ENCODE assay signal across 12 mouse cellular contexts in genomic region chr19:8980771-8981170, GRCm38 (mm10). TPM values are rescaled to one million over a fixed set of nuclear protein-coding genes. Genes with fewer than 3 reads are reported as not detected.
DNase-seq lines count a peak whose midpoint lies in the region; ATAC-seq and TF ChIP-seq lines count a peak whose summit lies in the region.
"Had no signal": no experiment of that assay in that cellular context is flagged by ENCODE, and none has a peak within 500 bp of the region (broad histone marks: within the 10 kb centered on the region; RNA-seq: fewer than 3 reads in every experiment).

No protein-coding gene starts in this region.

- no peak overlapping the region for H3K9ac ChIP-seq in midbrain, embryonic 13.5 days (replicated peaks)
- H3K9ac ChIP-seq in midbrain, postnatal 0 days (replicated peaks; ENCODE audit: low read length, poor library complexity, severe bottlenecking), result no peak overlapping the region

- H3K27me3 ChIP-seq in midbrain, embryonic 13.5 days, result no peaks in the 10 kb centered on the region
- H3K27me3 ChIP-seq in midbrain, postnatal 0 days (ENCODE audit: insufficient read depth, low read length), result no peaks in the 10 kb centered on the region
- H3K27me3 ChIP-seq in splenic B cell, adult 2 months (ENCODE audit: control insufficient read depth, insufficient read depth, low read length, poor library complexity, severe bottlenecking), result no peaks in the 10 kb centered on the region

- 0 out of 2 replicates have a peak overlapping the region, but pooled peaks have one; percentile 19 for H3K27ac ChIP-seq in midbrain, embryonic 13.5 days
- no peak overlapping the region for H3K27ac ChIP-seq in midbrain, postnatal 0 days (ENCODE audit: low read depth, low read length)

- peaks cover 45% of the 10 kb centered on the region for H3K4me1 ChIP-seq in midbrain, embryonic 13.5 days (replicated peaks)
- H3K4me1 ChIP-seq in midbrain, postnatal 0 days (ENCODE audit: insufficient read depth, low read length), result peaks cover 10% of the 10 kb centered on the region

- peaks cover 57% of the 10 kb centered on the region for H3K36me3 ChIP-seq in midbrain, embryonic 13.5 days
- peaks cover 29% of the 10 kb centered on the region for H3K36me3 ChIP-seq in midbrain, postnatal 0 days (ENCODE audit: insufficient read depth, low read length)
- H3K36me3 ChIP-seq in splenic B cell, adult 2 months (ENCODE audit: control insufficient read depth, insufficient read depth, low read length, poor library complexity, severe bottlenecking), result peaks cover 9% of the 10 kb centered on the region; the same call in 1 of the 2 replicates

- H3K4me3 ChIP-seq in midbrain, embryonic 13.5 days (replicated peaks), result no peak overlapping the region
- H3K4me3 ChIP-seq in midbrain, postnatal 0 days (ENCODE audit: low read depth, low read length), result no peak overlapping the region

- DNase-seq in adrenal gland, adult 2 months, result peak; percentile 44
- DNase-seq in adrenal gland, adult 8-10 months, result no peak
- DNase-seq in midbrain, postnatal 0 days (ENCODE audit: low spot score), result no peak
- peak; percentile 73 for DNase-seq in splenic B cell, adult 2 months (ENCODE audit: low read depth, low spot score)
- DNase-seq in kidney, postnatal 4 days, result no peak
- DNase-seq in ovary, adult 18-20 months (ENCODE audit: low spot score), result no peak
- DNase-seq: cerebellum, adult 18-20 months; kidney, adult 18-20 months; thymus, postnatal 36 days had no signal

- H3K9me3 ChIP-seq in midbrain, embryonic 13.5 days, result no peaks in the 10 kb centered on the region
- H3K9me3 ChIP-seq in midbrain, postnatal 0 days (ENCODE audit: low read length), result no peaks in the 10 kb centered on the region

- TF ChIP-seq CTCF in midbrain, postnatal 0 days (IDR thresholded peaks at IDR 0.05), result no peak

- ATAC-seq in midbrain, embryonic 13.5 days, result no peak
- ATAC-seq in midbrain, postnatal 0 days (ENCODE audit: low FRiP score), result no peak
- peak; percentile 46 to 66 for ATAC-seq in hematopoietic stem cell, adult 5-6 weeks (replicated peaks in 1 of 2; ENCODE audit: insufficient read depth in 1 of 2, low FRiP score in 2 of 2, low TSS enrichment in 1 of 2, low read depth in 1 of 2, poor library complexity in 2 of 2, severe bottlenecking in 2 of 2)
- ATAC-seq: forebrain, embryonic 16.5 days had no signal

- 72% methylated on average over 5 of the region's 5 CpGs for WGBS in midbrain, embryonic 13.5 days
- 51% methylated on average over 5 of the region's 5 CpGs for whole genome bisulfite sequencing in midbrain, postnatal 0 days

- H3K4me2 ChIP-seq in midbrain, embryonic 13.5 days (replicated peaks), result no peak overlapping the region
- H3K4me2 ChIP-seq in midbrain, postnatal 0 days (ENCODE audit: low read depth, low read length, poor library complexity, severe bottlenecking), result no peak overlapping the region

RNA-seq across cellular contexts. Expression of gene Ahnak, which starts 8.3 kb away (rescaled TPM):
- total RNA-seq in adrenal gland, adult 2 months (2021), result 100 to 1,000 TPM in 1 of 2 experiments, 10 to 100 TPM in 1; 91.1 to 152 TPM
- 5.4 and 7.4 TPM in 2 replicates for polyA plus RNA-seq in adrenal gland, adult 2 months (2012; rRNA removed)
- total RNA-seq in adrenal gland, adult 8-10 months (2022), result 100 to 1,000 TPM; 122 to 227 (median 158) TPM
- polyA plus RNA-seq in midbrain, embryonic 13.5 days (2015; fragmentation: Nextera tagmentation; extraction: Ambion mirVana), result 3.7 and 4.9 TPM in 2 replicates
- total RNA-seq in midbrain, postnatal 0 days (2014; rRNA removed), result 13.0 and 19.2 TPM in 2 replicates
- polyA plus RNA-seq in midbrain, postnatal 0 days (2015; fragmentation: Nextera tagmentation; extraction: Ambion mirVana), result 4.4 and 5.7 TPM in 2 replicates
- total RNA-seq in hematopoietic stem cell, adult 5-6 weeks (2017), result 28.0 and 41.8 TPM in 2 replicates

RNA-seq across cellular contexts. Expression of gene Eef1g, which starts 13.9 kb away (rescaled TPM):
- 100 to 1,000 TPM; 331 to 355 TPM for total RNA-seq in adrenal gland, adult 2 months (2021)
- 63.8 and 90.8 TPM in 2 replicates for polyA plus RNA-seq in adrenal gland, adult 2 months (2012; rRNA removed)
- total RNA-seq in adrenal gland, adult 8-10 months (2022), result 100 to 1,000 TPM; 306 to 355 (median 328) TPM
- 334 and 335 TPM in 2 replicates for polyA plus RNA-seq in midbrain, embryonic 13.5 days (2015; fragmentation: Nextera tagmentation; extraction: Ambion mirVana)
- total RNA-seq in midbrain, postnatal 0 days (2014; rRNA removed), result 496 and 583 TPM in 2 replicates
- polyA plus RNA-seq in midbrain, postnatal 0 days (2015; fragmentation: Nextera tagmentation; extraction: Ambion mirVana), result 258 and 265 TPM in 2 replicates
- total RNA-seq in hematopoietic stem cell, adult 5-6 weeks (2017), result 700 and 731 TPM in 2 replicates

RNA-seq across cellular contexts. Expression of gene Tut1, which starts 27.1 kb away (rescaled TPM):
- total RNA-seq in adrenal gland, adult 2 months (2021), result 10 to 100 TPM; 19.6 to 23.9 TPM
- polyA plus RNA-seq in adrenal gland, adult 2 months (2012; rRNA removed), result 16.3 and 22.4 TPM in 2 replicates
- total RNA-seq in adrenal gland, adult 8-10 months (2022), result 10 to 100 TPM; 22.9 to 31.9 (median 26.8) TPM
- polyA plus RNA-seq in midbrain, embryonic 13.5 days (2015; fragmentation: Nextera tagmentation; extraction: Ambion mirVana), result 32.4 and 32.6 TPM in 2 replicates
- 18.1 and 19.0 TPM in 2 replicates for total RNA-seq in midbrain, postnatal 0 days (2014; rRNA removed)
- 15.1 and 18.4 TPM in 2 replicates for polyA plus RNA-seq in midbrain, postnatal 0 days (2015; fragmentation: Nextera tagmentation; extraction: Ambion mirVana)
- total RNA-seq in hematopoietic stem cell, adult 5-6 weeks (2017), result 23.2 and 25.3 TPM in 2 replicates

RNA-seq across cellular contexts. Expression of gene Mta2, which starts 39.1 kb away (rescaled TPM):
- 10 to 100 TPM; 81.8 to 86.1 TPM for total RNA-seq in adrenal gland, adult 2 months (2021)
- polyA plus RNA-seq in adrenal gland, adult 2 months (2012; rRNA removed), result 15.9 and 20.6 TPM in 2 replicates
- total RNA-seq in adrenal gland, adult 8-10 months (2022), result 100 to 1,000 TPM in 2 of 4 experiments, 10 to 100 TPM in 2; 83.4 to 133 (median 102) TPM
- polyA plus RNA-seq in midbrain, embryonic 13.5 days (2015; fragmentation: Nextera tagmentation; extraction: Ambion mirVana), result 149 and 153 TPM in 2 replicates
- 64.3 and 65.6 TPM in 2 replicates for total RNA-seq in midbrain, postnatal 0 days (2014; rRNA removed)
- 73.6 and 77.9 TPM in 2 replicates for polyA plus RNA-seq in midbrain, postnatal 0 days (2015; fragmentation: Nextera tagmentation; extraction: Ambion mirVana)
- total RNA-seq in hematopoietic stem cell, adult 5-6 weeks (2017), result 148 and 167 TPM in 2 replicates

RNA-seq across cellular contexts. Expression of gene Eml3, which starts 51.4 kb away (rescaled TPM):
- total RNA-seq in adrenal gland, adult 2 months (2021), result 10 to 100 TPM; 39.7 to 51.0 TPM
- 70.6 and 80.7 TPM in 2 replicates for polyA plus RNA-seq in adrenal gland, adult 2 months (2012; rRNA removed)
- total RNA-seq in adrenal gland, adult 8-10 months (2022), result 10 to 100 TPM; 57.9 to 87.6 (median 79.6) TPM
- 8.7 and 9.2 TPM in 2 replicates for polyA plus RNA-seq in midbrain, embryonic 13.5 days (2015; fragmentation: Nextera tagmentation; extraction: Ambion mirVana)
- 6.3 and 9.3 TPM in 2 replicates for total RNA-seq in midbrain, postnatal 0 days (2014; rRNA removed)
- polyA plus RNA-seq in midbrain, postnatal 0 days (2015; fragmentation: Nextera tagmentation; extraction: Ambion mirVana), result 8.7 and 9.0 TPM in 2 replicates
- total RNA-seq in hematopoietic stem cell, adult 5-6 weeks (2017), result 25.4 and 27.2 TPM in 2 replicates

Comparison
In these comparisons a context has a peak if more than half of its experiments do, and no peak if none do; other contexts are left out.
1. DNase-seq: peak in adrenal gland, adult 2 months (single experiment) and splenic B cell, adult 2 months (single experiment); none in adrenal gland, adult 8-10 months (single experiment), midbrain, postnatal 0 days (single experiment), kidney, postnatal 4 days (0 of 2) and ovary, adult 18-20 months (single experiment).
2. ATAC-seq: peak in hematopoietic stem cell, adult 5-6 weeks (2 of 2); none in midbrain, embryonic 13.5 days (single experiment) and midbrain, postnatal 0 days (single experiment).